Mouse (Mus musculus) spleen, adult 2 months (tissue): Measurements from ENCODE around the gene Slc19a1. TPM values are rescaled to one million over a fixed set of nuclear protein-coding genes. Genes with fewer than 3 reads are reported as not detected.
A peak's percentile ranks its signal among the peaks of the same experiment; 100 is the strongest.

Experiments used
- DNase-seq, 2 experiments: peaks; one replicate each; pipeline versions ENCODE4 v3.0.0 to v3.0.0-alpha.2; 2012 to 2021; ENCODE audit warnings: low spot score in 2 of 2, low read depth in 1 of 2
- H3K27ac ChIP-seq: fragments of 200-500 bp; 2 replicates; pipeline ENCODE4 v1.5.1; 2012; ENCODE audit warnings: low read length, inconsistent platforms; ENCODE audit not compliant: insufficient read depth
- H3K27me3 ChIP-seq: fragments of 200-500 bp; 2 replicates; pipeline ENCODE4 v1.6.1; 2012; ENCODE audit warnings: mild to moderate bottlenecking, moderate library complexity, low read length, inconsistent platforms; ENCODE audit not compliant: control insufficient read depth, insufficient read depth
- H3K36me3 ChIP-seq: fragments of 200-500 bp; 2 replicates; pipeline ENCODE4 v1.6.1; 2012; ENCODE audit warnings: mild to moderate bottlenecking, low read length, inconsistent platforms; ENCODE audit not compliant: control insufficient read depth, insufficient read depth
- H3K4me1 ChIP-seq: fragments of 200-500 bp; 2 replicates; pipeline ENCODE4 v1.6.1; 2011; ENCODE audit warnings: inconsistent platforms; ENCODE audit not compliant: control insufficient read depth, insufficient read depth, insufficient read length
- H3K4me3 ChIP-seq: fragments of 200-500 bp; 2 replicates; pipeline ENCODE4 v1.5.1; 2011; ENCODE audit warnings: mild to moderate bottlenecking, inconsistent platforms; ENCODE audit not compliant: insufficient read depth, insufficient read length; ENCODE audit errors: extremely low read depth
- CTCF ChIP-seq: fragments of 200-500 bp; IDR thresholded peaks from 2 replicates; pipeline ENCODE4 v1.5.1; 2011; ENCODE audit warnings: mild to moderate bottlenecking, inconsistent platforms; ENCODE audit not compliant: insufficient read depth, insufficient read length, insufficient replicate concordance; ENCODE audit errors: extremely low read depth
- POLR2A ChIP-seq: fragments of 200-500 bp; IDR thresholded peaks from 2 replicates; pipeline ENCODE4 v1.6.1; 2011; ENCODE audit warnings: low read depth, low read length, inconsistent platforms
- WGBS: fragments of 180-500 bp; shearing (Covaris S2); methylation state at CpG from one replicate; pipeline ENCODE4 v1.1.7; 2018; 5-methylcytosine and 5-hydroxymethylcytosine counted together
- polyA plus RNA-seq: library from polyadenylated mRNA; depleted of rRNA; stranded (reverse); fragments of >200 nt; gene quantifications from 2 replicates; pipeline ENCODE4 v1.2.3, GENCODE M21; 2012

Slc19a1 gene
- polyA plus RNA-seq, 1 experiment, result 46.5 TPM

GRCm38 (mm10) chr10:77074276-77074974 is 42.4 kb downstream of the Slc19a1 start:
- WGBS, result 83% methylated on average over 4 of the region's 4 CpGs
- DNase-seq, result no peak
- Histone ChIP-seq H3K4me3 (no peak overlapping the region), H3K36me3 (no peaks in the 10 kb centered on the region), H3K27me3 (no peaks in the 10 kb centered on the region), H3K27ac (no peak overlapping the region), H3K4me1 (no peaks in the 10 kb centered on the region)
- TF ChIP-seq POLR2A (no peak), CTCF (no peak)

DNA sequence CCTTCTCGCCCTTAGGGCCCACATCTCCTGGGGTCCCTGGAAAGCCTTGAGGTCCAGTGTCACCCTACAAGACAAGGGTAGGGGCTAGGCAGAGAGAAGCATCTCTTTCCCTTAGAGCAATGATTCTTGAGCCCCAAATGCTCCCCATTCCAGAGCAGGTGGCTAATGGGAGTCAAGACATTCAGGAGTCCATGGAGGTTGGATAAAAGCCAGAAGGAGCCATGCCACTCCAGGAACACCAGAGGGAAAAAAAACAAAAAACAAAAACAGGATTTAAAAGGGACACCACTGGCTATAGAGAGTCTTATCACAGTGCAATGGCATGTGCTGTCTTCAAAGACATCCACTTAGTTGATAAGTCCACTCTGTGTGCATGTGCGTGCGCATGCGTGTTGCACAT is 46.4 kb downstream of the Slc19a1 start:
- H3K36me3 ChIP-seq, result no peaks in the 10 kb centered on the region
- H3K4me1 ChIP-seq, result no peaks in the 10 kb centered on the region
- H3K27me3 ChIP-seq, result no peaks in the 10 kb centered on the region
- no peak overlapping the region for H3K27ac ChIP-seq
- TF ChIP-seq CTCF (no peak), POLR2A (no peak)
- H3K4me3 ChIP-seq, result no peak overlapping the region
- no peak for DNase-seq
- 97% methylated on average over 4 of the region's 4 CpGs for WGBS

GRCm38 (mm10) chr10:77078961-77079360 is 46.9 kb downstream of the Slc19a1 start:
- Histone ChIP-seq H3K27ac (no peak overlapping the region), H3K36me3 (no peaks in the 10 kb centered on the region), H3K4me3 (no peak overlapping the region), H3K4me1 (no peaks in the 10 kb centered on the region), H3K27me3 (no peaks in the 10 kb centered on the region)
- no peak for DNase-seq
- no peak for TF ChIP-seq CTCF
- no peak for TF ChIP-seq POLR2A
- WGBS, result 88% methylated on average over 8 of the region's 8 CpGs

GRCm38 (mm10) chr10:77082453-77082852 is 50.4 kb downstream of the Slc19a1 start:
- Histone ChIP-seq H3K27ac (no peak overlapping the region), H3K27me3 (no peaks in the 10 kb centered on the region), H3K4me1 (no peaks in the 10 kb centered on the region), H3K4me3 (no peak overlapping the region), H3K36me3 (no peaks in the 10 kb centered on the region)
- peak in 1 of 2 experiments; percentile 44 for DNase-seq
- TF ChIP-seq CTCF (peak; percentile 70; the same call in 1 of the 2 replicates), POLR2A (no peak)
- 19% methylated on average over 3 of the region's 3 CpGs for WGBS

- Histone ChIP-seq H3K36me3 (no peaks in the 10 kb centered on the region), H3K4me1 (no peaks in the 10 kb centered on the region), H3K4me3 (no peak overlapping the region), H3K27ac (no peak overlapping the region), H3K27me3 (no peaks in the 10 kb centered on the region)
- 82% methylated on average over 5 of the region's 5 CpGs for WGBS
- TF ChIP-seq POLR2A, result no peak
- TF ChIP-seq CTCF, result no peak
- no peak for DNase-seq
Observed at GRCm38 (mm10) chr10:77082921-77083320, 50.9 kb downstream of the Slc19a1 start.

- no peak for TF ChIP-seq POLR2A
- no peak for TF ChIP-seq CTCF
- H3K27me3 ChIP-seq, result no peaks in the 10 kb centered on the region
- WGBS, result 48% methylated on average over 1 of the region's 1 CpGs
- no peaks in the 10 kb centered on the region for H3K4me1 ChIP-seq
- H3K27ac ChIP-seq, result no peak overlapping the region
- no peaks in the 10 kb centered on the region for H3K36me3 ChIP-seq
- no peak for DNase-seq
- no peak overlapping the region for H3K4me3 ChIP-seq
Observed at GRCm38 (mm10) chr10:77084568-77084967, 52.5 kb downstream of the Slc19a1 start.

DNA sequence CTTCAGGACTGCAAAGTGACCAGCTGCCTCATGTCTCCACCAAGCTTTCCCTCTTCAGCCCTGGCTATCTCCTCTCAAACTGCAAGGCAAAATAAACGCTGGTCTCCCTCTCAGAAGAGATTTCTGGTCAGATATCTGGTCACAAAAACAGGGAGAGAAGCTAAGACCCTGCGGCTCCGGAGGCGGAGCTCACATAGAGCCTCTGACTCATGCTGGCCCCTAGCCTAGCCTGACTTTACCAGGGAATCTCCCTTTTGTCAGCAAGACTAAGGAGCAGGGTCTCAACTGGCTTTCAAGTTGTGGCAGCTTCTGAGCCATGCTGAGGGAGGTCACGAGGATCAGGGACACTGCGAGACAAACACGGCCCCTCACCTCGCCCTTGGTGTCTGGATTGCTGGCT is 57.3 kb downstream of the Slc19a1 start:
- no peak for DNase-seq
- no peak overlapping the region; the same call in 1 of the 2 replicates for H3K4me3 ChIP-seq
- no peaks in the 10 kb centered on the region for H3K4me1 ChIP-seq
- H3K27me3 ChIP-seq, result no peaks in the 10 kb centered on the region
- 87% methylated on average over 8 of the region's 8 CpGs for WGBS
- no peaks in the 10 kb centered on the region for H3K36me3 ChIP-seq
- no peak overlapping the region for H3K27ac ChIP-seq
- no peak for TF ChIP-seq POLR2A
- no peak for TF ChIP-seq CTCF
